Mouse (Mus musculus) embryonic fibroblast, embryonic 13.5 days (primary cell): ENCODE data around the gene Fev. TPM values are rescaled to one million over a fixed set of nuclear protein-coding genes. Genes with fewer than 3 reads are reported as not detected.
A peak's percentile ranks its signal among the peaks of the same experiment; 100 is the strongest.

Experiments
- H3K27ac ChIP-seq: 2 replicates; pipeline ENCODE4 v1.5.1; 2012; ENCODE audit warnings: low read length, control low read depth, inconsistent platforms; ENCODE audit not compliant: insufficient read depth
- H3K4me1 ChIP-seq: 2 replicates; pipeline ENCODE4 v1.6.1; 2011; ENCODE audit warnings: low read length; ENCODE audit not compliant: control insufficient read depth, insufficient read depth
- H3K4me3 ChIP-seq: 2 replicates; pipeline ENCODE4 v1.5.1; 2011; ENCODE audit warnings: mild to moderate bottlenecking, control low read depth, low read length; ENCODE audit not compliant: insufficient read depth
- CTCF ChIP-seq: IDR thresholded peaks from 2 replicates; pipeline ENCODE4 v1.5.1; 2011; ENCODE audit warnings: mild to moderate bottlenecking, control low read depth, low read length, moderate library complexity, borderline replicate concordance; ENCODE audit not compliant: insufficient read depth
- POLR2A ChIP-seq: IDR thresholded peaks from 2 replicates; pipeline ENCODE4 v1.6.1; 2011; ENCODE audit warnings: low read depth, mild to moderate bottlenecking, control low read depth, low read length, moderate library complexity
- polyA plus RNA-seq: library from polyadenylated mRNA; stranded (reverse); fragments of >200 nt; gene quantifications from 2 replicates; pipeline ENCODE4 v1.2.4, GENCODE M21; 2011; ENCODE audit warnings: low read depth; ENCODE audit not compliant: missing spikeins, insufficient read length

Fev gene
- polyA plus RNA-seq, 1 experiment = not detected

GRCm38 (mm10) chr1:74880785-74881360 is 4.3 kb downstream of the Fev start:
- Histone ChIP-seq H3K4me3 (no peak overlapping the region), H3K4me1 (no peaks in the 10 kb centered on the region), H3K27ac (no peak overlapping the region)
- peak; percentile 82; the same call in 1 of the 2 replicates for TF ChIP-seq CTCF
- TF ChIP-seq POLR2A = no peak

- Histone ChIP-seq H3K27ac (no peak overlapping the region), H3K4me1 (no peaks in the 10 kb centered on the region), H3K4me3 (no peak overlapping the region)
- TF ChIP-seq CTCF (no peak), POLR2A (no peak)
Measured at GRCm38 (mm10) chr1:74877199-74877598, 8.0 kb downstream of the Fev start.

GRCm38 (mm10) chr1:74872218-74872617 is 13.0 kb downstream of the Fev start:
- H3K27ac ChIP-seq = no peak overlapping the region
- no peaks in the 10 kb centered on the region for H3K4me1 ChIP-seq
- H3K4me3 ChIP-seq = no peak overlapping the region
- TF ChIP-seq CTCF (no peak), POLR2A (no peak)

DNA sequence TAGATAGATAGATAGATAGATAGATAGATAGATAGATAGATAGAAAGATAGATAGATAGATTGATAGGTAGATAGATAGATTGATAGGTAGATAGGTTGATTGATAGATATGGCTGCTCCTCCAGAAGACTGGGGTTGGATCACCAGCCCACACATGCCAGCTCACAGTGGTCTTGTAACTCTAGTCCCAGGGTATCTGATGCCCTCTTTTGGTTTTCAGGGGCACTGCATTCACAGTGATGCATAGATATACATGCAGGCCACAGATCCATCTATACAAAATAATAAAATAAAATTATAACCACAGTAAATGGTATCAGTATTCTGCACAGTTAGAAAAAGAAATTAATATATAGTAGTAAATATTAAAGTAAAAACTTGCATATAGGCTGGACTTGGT is 23.4 kb downstream of the Fev start:
- H3K27ac ChIP-seq = no peak overlapping the region
- 0 out of 2 replicates have a peak, but pooled peaks cover 2% of the 10 kb centered on the region for H3K4me1 ChIP-seq
- TF ChIP-seq CTCF (no peak), POLR2A (no peak)
- no peak overlapping the region for H3K4me3 ChIP-seq

DNA sequence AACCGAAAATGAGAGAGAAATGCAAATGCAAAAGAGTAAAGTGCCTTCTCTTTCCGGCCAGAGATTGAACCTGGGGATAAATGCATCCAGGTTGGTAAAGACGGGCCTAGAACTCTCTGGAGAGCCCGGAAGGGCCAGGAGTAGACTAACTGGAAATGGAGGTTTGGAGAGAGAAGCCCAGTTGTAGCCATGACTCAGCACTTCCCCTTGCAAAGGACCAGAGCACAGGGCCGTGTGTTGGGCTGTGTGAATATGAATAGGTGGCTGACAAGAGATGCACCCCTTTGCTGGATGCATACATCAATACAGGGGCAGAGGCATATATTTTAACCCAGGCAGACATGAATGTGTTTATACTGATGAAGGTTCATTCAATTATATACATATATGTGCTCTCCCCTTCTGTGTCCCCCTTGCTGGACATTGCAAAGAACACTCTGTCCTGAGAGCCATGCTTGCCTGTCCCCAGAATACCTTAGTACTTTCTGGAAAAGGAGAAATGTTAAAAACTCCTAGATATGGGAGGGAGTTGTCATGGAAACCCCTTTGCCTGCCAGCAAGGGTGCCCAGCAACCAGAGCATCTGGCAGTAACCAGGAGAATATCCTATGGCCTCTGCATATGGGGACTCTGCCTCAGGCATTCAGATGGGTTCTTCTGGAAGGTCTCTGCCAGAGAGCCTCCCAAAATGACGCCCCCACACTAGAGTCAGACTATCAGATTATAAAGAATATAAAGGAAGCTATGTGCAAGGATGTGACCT is 25.8 kb downstream of the Fev start:
- Histone ChIP-seq H3K4me3 (no peak overlapping the region), H3K27ac (no peak overlapping the region), H3K4me1 (0 out of 2 replicates have a peak, but pooled peaks cover 2% of the 10 kb centered on the region)
- no peak for TF ChIP-seq CTCF
- no peak for TF ChIP-seq POLR2A

DNA sequence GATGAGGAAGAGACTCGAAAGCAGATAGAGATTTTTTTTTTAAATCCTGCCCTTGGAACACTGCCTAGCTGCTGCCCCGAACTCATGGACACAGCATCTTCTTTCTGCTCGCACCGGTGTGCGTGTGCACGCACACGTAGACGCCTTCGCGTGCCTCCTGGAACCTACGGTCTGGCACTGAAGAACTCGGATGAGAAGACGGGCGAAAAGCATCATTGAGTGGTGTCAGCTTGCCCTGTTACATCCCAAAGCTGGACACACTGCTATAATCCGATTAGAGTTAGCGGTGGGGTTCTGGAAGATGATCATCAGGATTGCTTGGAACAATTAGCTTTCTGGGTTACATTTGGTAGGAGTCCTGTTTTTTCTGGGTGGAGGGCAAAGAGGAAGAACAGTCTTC is 26.4 kb downstream of the Fev start:
- Histone ChIP-seq H3K4me3 (no peak overlapping the region), H3K4me1 (0 out of 2 replicates have a peak, but pooled peaks cover 2% of the 10 kb centered on the region), H3K27ac (no peak overlapping the region)
- TF ChIP-seq CTCF = no peak
- no peak for TF ChIP-seq POLR2A

DNA sequence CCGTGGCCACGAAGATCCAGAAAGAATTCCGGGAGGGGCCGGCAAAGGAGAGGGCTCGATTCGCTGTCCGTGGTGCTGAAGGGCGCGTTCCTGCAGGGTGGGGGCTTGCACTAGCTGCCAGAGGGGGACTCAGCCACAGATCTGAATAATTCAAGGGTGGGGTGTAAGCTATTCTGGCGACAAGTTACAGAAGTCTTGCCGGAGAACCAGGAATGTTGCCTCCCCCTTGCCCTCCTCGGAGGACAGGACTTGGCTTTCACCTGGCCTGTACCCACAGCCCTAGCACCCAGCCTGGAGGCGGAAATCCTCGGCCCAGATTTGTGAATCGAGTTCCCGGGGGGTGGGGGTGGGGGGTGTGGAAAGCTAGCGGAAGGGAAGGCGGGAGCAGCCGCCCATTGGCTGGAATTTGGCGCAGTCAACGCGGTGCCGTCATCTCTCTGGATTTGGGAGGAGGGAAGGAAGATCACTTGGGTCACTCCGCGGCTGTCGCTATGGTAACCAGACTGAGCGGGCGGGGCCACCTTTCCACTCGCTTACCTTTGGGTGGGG is 27.0 kb downstream of the Fev start:
- Histone ChIP-seq H3K27ac (no peak overlapping the region), H3K4me3 (no peak overlapping the region)
- no peak for TF ChIP-seq CTCF
- TF ChIP-seq POLR2A = no peak

GRCm38 (mm10) chr1:74857677-74858076 is 27.5 kb downstream of the Fev start:
- H3K4me1 ChIP-seq = 0 out of 2 replicates have a peak, but pooled peaks cover 2% of the 10 kb centered on the region
- H3K4me3 ChIP-seq = no peak overlapping the region
- H3K27ac ChIP-seq = no peak overlapping the region
- TF ChIP-seq CTCF (no peak), POLR2A (no peak)

More for the DNA sequence above, 27.0 kb downstream of the Fev start:
- H3K4me1 ChIP-seq = 0 out of 2 replicates have a peak, but pooled peaks cover 2% of the 10 kb centered on the region

DNA sequence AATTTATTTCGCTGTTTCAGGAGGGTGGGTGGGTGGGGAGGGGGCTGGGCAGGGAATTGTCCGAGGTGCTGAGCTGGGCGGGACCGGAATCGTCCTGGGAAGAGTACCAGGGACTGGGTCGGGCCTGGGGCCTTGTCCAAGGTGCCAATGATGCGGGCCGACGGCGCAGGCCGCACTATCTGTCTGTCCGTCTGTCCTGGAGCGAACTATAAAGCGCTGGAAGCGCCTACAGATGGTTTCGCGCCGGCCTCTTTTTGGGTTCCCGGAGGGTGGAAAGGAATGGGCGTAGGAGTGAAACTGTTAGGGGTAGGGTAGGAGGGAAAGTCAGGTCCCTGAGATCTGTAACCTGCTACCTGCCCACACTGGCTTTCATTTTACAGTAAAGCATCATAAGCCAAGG is 28.0 kb downstream of the Fev start:
- Histone ChIP-seq H3K27ac (no peak overlapping the region), H3K4me1 (0 out of 2 replicates have a peak, but pooled peaks cover 2% of the 10 kb centered on the region), H3K4me3 (no peak overlapping the region)
- TF ChIP-seq CTCF (no peak), POLR2A (no peak)

GRCm38 (mm10) chr1:74856791-74857190 is 28.4 kb downstream of the Fev start:
- Histone ChIP-seq H3K27ac (no peak overlapping the region), H3K4me3 (no peak overlapping the region), H3K4me1 (0 out of 2 replicates have a peak, but pooled peaks cover 4% of the 10 kb centered on the region)
- no peak for TF ChIP-seq POLR2A
- no peak for TF ChIP-seq CTCF
